Mouse (Mus musculus) small intestine, adult 2 months (tissue): ENCODE results near the gene Evpl.

Source experiments
- CTCF ChIP-seq: fragments of 200-500 bp; IDR thresholded peaks from 2 replicates; pipeline ENCODE4 v1.5.1; 2012; ENCODE audit warnings: low read depth, mild to moderate bottlenecking, control low read depth, inconsistent platforms, low read length, moderate library complexity, mixed read lengths; ENCODE audit not compliant: insufficient replicate concordance, insufficient read length; ENCODE audit errors: extremely low read depth
- POLR2A ChIP-seq: fragments of 200-500 bp; IDR thresholded peaks from 2 replicates; pipeline ENCODE4 v1.6.1; 2012; ENCODE audit warnings: low read depth, mild to moderate bottlenecking, control low read depth, inconsistent platforms, low read length, moderate library complexity

- TF ChIP-seq POLR2A (no peak), CTCF (no peak)
Measured at GRCm38 (mm10) chr11:116174775-116175448, 63.0 kb downstream of the Evpl start.
